Mouse (Mus musculus) liver, embryonic 14.5 days (tissue): ENCODE results near the gene Lman2. TPM values are rescaled to one million over a fixed set of nuclear protein-coding genes. Genes with fewer than 3 reads are reported as not detected.

ENCODE experiments used
- ATAC-seq: fragments of 200-750 bp; cut with Nextera tagmentation; 2 replicates; pipeline ENCODE4 v1.8.0; 2017; ENCODE audit warnings: moderate number of reproducible peaks, mild to moderate bottlenecking, moderate library complexity; ENCODE audit not compliant: insufficient read depth
- DNase-seq, 3 experiments: peaks; one replicate each; pipeline ENCODE4 v3.0.0-alpha.2; 2012 to 2013; ENCODE audit warnings: low read depth in 3 of 3, low spot score in 3 of 3
- H3K27ac ChIP-seq: fragments of 300-500 bp; sonication (generic); 2 replicates; pipeline ENCODE4 v1.5.1; 2014; ENCODE audit warnings: moderate library complexity, mild to moderate bottlenecking, control low read depth, inconsistent platforms
- H3K27me3 ChIP-seq: fragments of 300-500 bp; sonication (generic); 2 replicates; pipeline ENCODE4 v1.6.1; 2014; ENCODE audit warnings: mild to moderate bottlenecking, low read length, moderate library complexity; ENCODE audit not compliant: control insufficient read depth, insufficient read depth
- H3K36me3 ChIP-seq: fragments of 300-500 bp; sonication (generic); replicated peaks from 2 replicates; pipeline ENCODE4 v1.6.1; 2014; ENCODE audit warnings: low read depth; ENCODE audit not compliant: control insufficient read depth, insufficient read depth
- H3K4me1 ChIP-seq, 2 experiments: fragments of 200-500 bp in 1 of 2; fragments of 300-500 bp in 1 of 2; sonication (generic) in 1 of 2; replicated peaks; 2 replicates each; pipeline ENCODE4 v1.6.1; 2012 to 2014; ENCODE audit warnings: antibody characterized with exemption in 1 of 2, inconsistent platforms in 1 of 2, low read length in 1 of 2; ENCODE audit not compliant: control insufficient read depth in 2 of 2, insufficient read depth in 2 of 2
- H3K4me2 ChIP-seq: fragments of 300-500 bp; sonication (generic); 2 replicates; pipeline ENCODE4 v1.6.1; 2014; ENCODE audit warnings: low read depth, mild to moderate bottlenecking, control low read depth, moderate library complexity
- H3K4me3 ChIP-seq, 2 experiments: fragments of 200-500 bp in 1 of 2; fragments of 300-500 bp in 1 of 2; sonication (generic) in 1 of 2; 2 replicates each; pipeline ENCODE4 v1.5.1; 2012 to 2014; ENCODE audit warnings: low read depth in 2 of 2, low read length in 2 of 2, mild to moderate bottlenecking in 2 of 2, control low read depth in 1 of 2, inconsistent platforms in 1 of 2, moderate library complexity in 1 of 2; ENCODE audit not compliant: insufficient read depth in 1 of 2
- H3K9ac ChIP-seq: fragments of 300-500 bp; sonication (generic); replicated peaks from 2 replicates; pipeline ENCODE4 v1.6.1; 2014; ENCODE audit warnings: mild to moderate bottlenecking, control low read depth, moderate library complexity
- H3K9me3 ChIP-seq: fragments of 300-500 bp; sonication (generic); 2 replicates; pipeline ENCODE4 v1.6.1; 2016; ENCODE audit warnings: low read length, mixed read lengths; ENCODE audit not compliant: control insufficient read depth
- CTCF ChIP-seq: IDR thresholded peaks from 2 replicates; pipeline ENCODE4 v1.5.1; 2016; ENCODE audit warnings: antibody characterized with exemption, low read depth, control low read depth
- EP300 ChIP-seq: IDR thresholded peaks from 2 replicates; pipeline ENCODE4 v1.6.1; 2016; ENCODE audit warnings: antibody characterized with exemption, low read depth
- WGBS: fragments of 180-500 bp; shearing (Covaris S2); extraction: QIAGEN DNeasy Blood & Tissue Kit; methylation state at CpG from one replicate; pipeline ENCODE4 v1.1.7; 2014; ENCODE audit not compliant: insufficient replicate concordance; 5-methylcytosine and 5-hydroxymethylcytosine counted together
- polyA plus RNA-seq, 2 experiments: library from polyadenylated mRNA; depleted of rRNA in 1 of 2; stranded (reverse) in 1 of 2; unstranded in 1 of 2; fragments of >200 nt; fragmentation: Nextera tagmentation in 1 of 2; extraction: Ambion mirVana in 1 of 2; gene quantifications; 2 replicates each; pipeline versions ENCODE4 v1.2.1 to v1.2.3; 2012 to 2014

Gene Lman2
- polyA plus RNA-seq, 2 experiments, result 35.3 to 50.3 TPM

GRCm38 (mm10) chr13:55361145-55361544, 1.4 kb downstream of the Lman2 start:
- no peaks in the 10 kb centered on the region for H3K9me3 ChIP-seq
- peak overlapping the region; percentile 97 for H3K4me2 ChIP-seq
- H3K4me1 ChIP-seq, result peaks cover 12 to 16% of the 10 kb centered on the region in 2 experiments
- H3K27me3 ChIP-seq, result no peaks in the 10 kb centered on the region
- H3K36me3 ChIP-seq, result peaks cover 19% of the 10 kb centered on the region
- peak overlapping the region; percentile 98 for H3K9ac ChIP-seq
- no peak for ATAC-seq
- no peak for DNase-seq
- peak overlapping the region; percentile 72 to 99 for H3K4me3 ChIP-seq
- no peak overlapping the region; the same call in 1 of the 2 replicates for H3K27ac ChIP-seq
- TF ChIP-seq CTCF (no peak), EP300 (no peak)

- H3K36me3 ChIP-seq, result peaks cover 68% of the 10 kb centered on the region
- no peak overlapping the region for H3K27ac ChIP-seq
- 75% methylated on average over 11 of the region's 11 CpGs for WGBS
- TF ChIP-seq EP300 (no peak), CTCF (no peak)
- H3K4me2 ChIP-seq, result no peak overlapping the region
- DNase-seq (no peak), ATAC-seq (no peak)
- H3K27me3 ChIP-seq, result no peaks in the 10 kb centered on the region
- no peak overlapping the region for H3K4me3 ChIP-seq
- H3K9ac ChIP-seq, result no peak overlapping the region
- H3K9me3 ChIP-seq, result no peaks in the 10 kb centered on the region
- H3K4me1 ChIP-seq, result no peaks in the 10 kb centered on the region
Measured at GRCm38 (mm10) chr13:55346745-55347144, 15.8 kb downstream of the Lman2 start.

GRCm38 (mm10) chr13:55344286-55344685, 18.3 kb downstream of the Lman2 start:
- peaks cover 2 to 3% of the 10 kb centered on the region in 2 experiments for H3K4me1 ChIP-seq
- ATAC-seq (no peak), DNase-seq (no peak)
- no peak overlapping the region for H3K9ac ChIP-seq
- WGBS, result 82% methylated on average over 7 of the region's 7 CpGs
- no peak overlapping the region for H3K27ac ChIP-seq
- H3K36me3 ChIP-seq, result peaks cover 47% of the 10 kb centered on the region
- TF ChIP-seq CTCF (no peak), EP300 (no peak)
- no peak overlapping the region for H3K4me2 ChIP-seq
- H3K9me3 ChIP-seq, result no peaks in the 10 kb centered on the region
- H3K27me3 ChIP-seq, result no peaks in the 10 kb centered on the region
- no peak overlapping the region for H3K4me3 ChIP-seq

- no peak overlapping the region for H3K9ac ChIP-seq
- no peak overlapping the region for H3K4me2 ChIP-seq
- H3K27ac ChIP-seq, result no peak overlapping the region
- ATAC-seq (no peak), DNase-seq (no peak)
- TF ChIP-seq CTCF (no peak), EP300 (no peak)
- no peaks in the 10 kb centered on the region for H3K9me3 ChIP-seq
- no peaks in the 10 kb centered on the region for H3K27me3 ChIP-seq
- H3K4me3 ChIP-seq, result no peak overlapping the region
- H3K4me1 ChIP-seq, result peaks cover 3 to 10% of the 10 kb centered on the region in 2 experiments
- 45% methylated on average over 11 of the region's 11 CpGs for WGBS
- peaks cover 31% of the 10 kb centered on the region for H3K36me3 ChIP-seq
Measured at GRCm38 (mm10) chr13:55342469-55342868, 20.1 kb downstream of the Lman2 start.

GRCm38 (mm10) chr13:55339259-55339658, 23.3 kb downstream of the Lman2 start:
- TF ChIP-seq EP300, result no peak
- TF ChIP-seq CTCF, result no peak
- Histone ChIP-seq H3K27ac (no peak overlapping the region), H3K4me3 (no peak overlapping the region), H3K4me2 (no peak overlapping the region), H3K9me3 (no peaks in the 10 kb centered on the region), H3K4me1 (peaks cover 3 to 10% of the 10 kb centered on the region in 2 experiments), H3K27me3 (no peaks in the 10 kb centered on the region), H3K9ac (no peak overlapping the region), H3K36me3 (peaks cover 1% of the 10 kb centered on the region)
- ATAC-seq (peak; percentile 67), DNase-seq (no peak)
- 30% methylated on average over 2 of the region's 2 CpGs for WGBS
